Mouse (Mus musculus) heart, embryonic 10.5 days (tissue): ENCODE measurements around the gene Spam1. TPM values are rescaled to one million over a fixed set of nuclear protein-coding genes. Genes with fewer than 3 reads are reported as not detected.

Experiments
- DNase-seq: peaks from one replicate; pipeline ENCODE4 v3.0.0-alpha.2; 2017; ENCODE audit warnings: low spot score
- H3K27ac ChIP-seq: fragments of 300-500 bp; sonication (generic); 2 replicates; pipeline ENCODE4 v1.5.1; 2016; ENCODE audit warnings: mild to moderate bottlenecking
- H3K27me3 ChIP-seq: fragments of 300-500 bp; sonication (generic); 2 replicates; pipeline ENCODE4 v1.6.1; 2016; ENCODE audit warnings: mild to moderate bottlenecking; ENCODE audit not compliant: poor library complexity, insufficient read depth, severe bottlenecking
- H3K36me3 ChIP-seq: fragments of 300-500 bp; sonication (generic); 2 replicates; pipeline ENCODE4 v1.6.1; 2016; ENCODE audit warnings: mild to moderate bottlenecking, moderate library complexity
- H3K4me1 ChIP-seq: fragments of 300-500 bp; sonication (generic); 2 replicates; pipeline ENCODE4 v1.6.1; 2016; ENCODE audit warnings: mild to moderate bottlenecking
- H3K4me3 ChIP-seq: fragments of 300-500 bp; sonication (generic); 2 replicates; pipeline ENCODE4 v1.5.1; 2016; ENCODE audit warnings: mild to moderate bottlenecking, moderate library complexity
- H3K9me3 ChIP-seq: fragments of 300-500 bp; sonication (generic); 2 replicates; pipeline ENCODE4 v1.6.1; 2016; ENCODE audit warnings: mild to moderate bottlenecking, moderate library complexity
- WGBS: fragments of 180-500 bp; shearing (Covaris S2); methylation state at CpG from one replicate; pipeline ENCODE4 v1.1.7; 2016; 5-methylcytosine and 5-hydroxymethylcytosine counted together
- polyA plus RNA-seq: library from polyadenylated mRNA; unstranded; fragments of >200 nt; fragmentation: Nextera tagmentation; extraction: Ambion mirVana; gene quantifications from 2 replicates; pipeline ENCODE4 v1.2.1, GENCODE M21; 2016

Spam1 gene
- polyA plus RNA-seq, result not detected in 2 replicates

DNA sequence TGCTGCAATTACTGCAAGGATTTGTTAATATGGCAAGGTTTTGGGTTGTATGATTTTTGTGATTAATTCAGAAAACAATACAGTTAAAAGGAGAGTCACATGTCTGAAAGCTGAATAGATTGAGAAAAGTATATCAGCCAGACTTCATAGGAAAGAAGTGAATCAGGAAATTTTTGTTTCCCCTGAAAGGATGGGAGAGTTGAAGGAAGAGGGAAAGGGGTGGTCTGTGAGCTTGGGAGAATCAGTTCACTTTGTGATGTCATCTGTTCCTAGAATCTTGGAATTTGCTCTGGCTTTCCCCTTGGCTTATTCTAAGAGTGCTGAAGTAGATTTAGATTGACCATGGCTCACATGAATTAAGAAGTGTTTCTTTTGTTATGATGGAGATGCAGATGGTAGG is at the start of gene Spam1:
Gene Spam1 (plus strand): TSS at position 301 of the 400 bp plus-strand sequence.
- no peak within 1 kb of the TSS for H3K4me3 ChIP-seq
- H3K36me3 ChIP-seq, result no peaks in the 10 kb centered on the region
- H3K4me1 ChIP-seq, result no peaks in the 10 kb centered on the region
- H3K9me3 ChIP-seq, result no peaks in the 10 kb centered on the region
- H3K27ac ChIP-seq, result no peak within 1 kb of the TSS
- DNase-seq, result no peak
- H3K27me3 ChIP-seq, result no peaks in the 10 kb centered on the region

- DNase-seq, result no peak
- no peak within 1 kb of the TSS for H3K4me3 ChIP-seq
- WGBS, result 78% methylated on average over 4 of the region's 4 CpGs
Measured at GRCm38 (mm10) chr6:24748029-24748428, 43.0 kb upstream of the Spam1 start, which contains the start of gene Hyal4. Gene Hyal4, plus strand, starts transcription at chr6:24748329.

DNA sequence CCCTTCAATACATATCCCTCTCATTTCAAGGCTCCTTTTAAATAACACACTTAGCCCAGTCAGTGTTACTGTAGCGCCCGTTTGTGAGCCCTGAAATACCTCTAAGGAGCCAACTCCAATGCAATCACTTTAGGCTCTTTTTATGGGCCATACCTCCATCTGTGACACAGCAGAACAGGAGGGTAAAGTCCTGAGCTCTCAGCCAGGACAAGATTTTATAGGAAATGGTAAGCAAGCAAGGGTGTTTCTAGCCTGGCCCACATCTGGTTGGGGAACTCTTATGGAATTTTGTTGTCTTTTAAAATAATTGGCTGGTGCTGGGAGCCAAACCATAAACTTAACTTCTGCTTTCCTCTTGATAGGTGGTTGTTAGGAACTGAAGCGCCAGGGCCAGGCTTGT is 31.7 kb upstream of the Spam1 start:
- no peak for DNase-seq
- 85% methylated on average over 3 of the region's 3 CpGs for WGBS
- Histone ChIP-seq H3K36me3 (no peaks in the 10 kb centered on the region), H3K4me3 (no peak overlapping the region), H3K27me3 (no peaks in the 10 kb centered on the region), H3K4me1 (no peaks in the 10 kb centered on the region), H3K27ac (no peak overlapping the region), H3K9me3 (no peaks in the 10 kb centered on the region)

More at GRCm38 (mm10) chr6:24748029-24748428, 43.0 kb upstream of the Spam1 start, which contains the start of gene Hyal4:
- Histone ChIP-seq H3K9me3 (no peaks in the 10 kb centered on the region), H3K27ac (no peak within 1 kb of the TSS), H3K4me1 (no peaks in the 10 kb centered on the region), H3K36me3 (no peaks in the 10 kb centered on the region), H3K27me3 (no peaks in the 10 kb centered on the region)

DNA sequence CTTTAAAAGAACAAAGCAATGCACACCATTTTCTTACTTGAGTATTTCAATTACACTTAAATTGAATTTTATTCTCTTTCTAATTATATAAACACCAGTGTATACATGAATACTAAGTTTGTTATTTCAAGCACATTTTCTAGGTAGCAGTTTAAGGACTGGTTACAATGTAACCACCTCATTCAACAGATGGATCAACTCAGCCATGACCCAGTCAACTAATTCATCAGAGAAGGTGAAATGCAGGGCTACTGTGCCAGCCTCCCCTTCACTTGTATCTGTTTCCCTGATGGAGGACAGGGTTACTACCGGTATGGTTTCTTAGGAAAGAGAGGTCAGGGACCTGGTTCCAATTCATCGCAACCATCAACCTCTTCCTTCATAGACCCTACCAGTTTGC is 24.7 kb upstream of the Spam1 start:
- Histone ChIP-seq H3K9me3 (no peaks in the 10 kb centered on the region), H3K4me1 (no peaks in the 10 kb centered on the region), H3K27me3 (no peaks in the 10 kb centered on the region), H3K27ac (no peak overlapping the region), H3K36me3 (no peaks in the 10 kb centered on the region), H3K4me3 (no peak overlapping the region)
- no peak for DNase-seq
- 85% methylated on average over 2 of the region's 2 CpGs for WGBS

DNA sequence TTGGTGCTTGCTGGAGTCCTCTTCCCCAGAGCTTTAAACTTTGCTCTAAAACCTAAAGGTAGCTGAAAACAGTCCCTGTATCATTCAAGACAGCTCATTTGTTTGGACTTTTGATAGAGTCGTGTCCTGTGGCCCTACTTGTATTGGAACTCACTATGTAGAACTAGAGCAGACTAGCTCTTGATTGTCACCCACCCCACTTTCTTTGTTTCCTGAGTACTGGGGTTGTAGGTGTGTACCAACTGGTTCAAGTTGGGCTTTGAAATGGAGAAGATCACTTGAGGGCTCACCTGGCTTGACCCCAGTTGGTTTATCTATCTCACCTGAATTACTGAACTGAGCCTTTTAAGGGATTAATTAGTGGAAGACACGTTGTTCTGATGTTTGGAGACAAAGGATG is 11.8 kb upstream of the Spam1 start:
- Histone ChIP-seq H3K27ac (no peak overlapping the region), H3K9me3 (no peaks in the 10 kb centered on the region), H3K4me3 (no peak overlapping the region), H3K27me3 (no peaks in the 10 kb centered on the region), H3K36me3 (no peaks in the 10 kb centered on the region), H3K4me1 (no peaks in the 10 kb centered on the region)
- 65% methylated on average over 2 of the region's 2 CpGs for WGBS
- DNase-seq, result no peak

DNA sequence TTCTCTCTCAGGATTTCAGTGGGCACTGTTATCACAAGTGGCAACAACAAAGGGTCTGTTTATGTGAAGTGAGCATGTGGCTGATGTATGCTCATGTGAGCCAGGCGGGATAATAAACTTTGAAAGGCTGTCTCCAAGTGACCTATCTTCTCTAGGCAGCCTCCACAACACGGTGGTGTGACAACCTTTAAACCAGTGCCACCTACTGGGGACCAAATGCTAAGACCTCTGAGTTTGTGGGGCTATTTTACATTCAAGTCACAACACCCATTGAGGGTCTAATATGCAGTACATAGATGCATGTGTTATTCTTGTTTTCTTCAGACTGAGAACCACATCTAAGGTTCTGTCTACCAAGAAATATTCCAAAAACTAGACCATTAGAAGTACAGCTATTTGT is 31.1 kb downstream of the Spam1 start:
- Histone ChIP-seq H3K36me3 (no peaks in the 10 kb centered on the region), H3K27ac (no peak overlapping the region), H3K4me1 (no peaks in the 10 kb centered on the region), H3K4me3 (no peak overlapping the region), H3K9me3 (no peaks in the 10 kb centered on the region), H3K27me3 (no peaks in the 10 kb centered on the region)
- no peak for DNase-seq
- WGBS, result 50% methylated on average over 2 of the region's 2 CpGs

Other genes starting within 250 kb of the Spam1 start
- 19.9 and 36.7 TPM in 2 replicates for gene Lmod2, start 193.4 kb upstream of the Spam1 start, polyA plus RNA-seq
- 56.5 and 61.6 TPM in 2 replicates for gene Wasl, start 126.2 kb upstream of the Spam1 start, polyA plus RNA-seq
- gene Hyal6, start 57.9 kb upstream of the Spam1 start, polyA plus RNA-seq, result not detected in 2 replicates
- not detected in 2 replicates for gene Hyal4, start 42.9 kb upstream of the Spam1 start, polyA plus RNA-seq
- not detected in 2 replicates for gene Hyal5, start 66.8 kb downstream of the Spam1 start, polyA plus RNA-seq
- 0.14 and 0.21 TPM in 2 replicates for gene Tmem229a, start 165.1 kb downstream of the Spam1 start, polyA plus RNA-seq